Comparison of ENCODE assay signal across 9 mouse cellular contexts in genomic region chr2:104444776-104445175, GRCm38 (mm10). TPM values are rescaled to one million over a fixed set of nuclear protein-coding genes. Genes with fewer than 3 reads are reported as not detected.
DNase-seq lines count a peak whose midpoint lies in the region; ATAC-seq lines count a peak whose summit lies in the region.
"Had no signal": no experiment of that assay in that cellular context is flagged by ENCODE, and none has a peak within 500 bp of the region (broad histone marks: within the 10 kb centered on the region; RNA-seq: fewer than 3 reads in every experiment).

No protein-coding gene starts in this region.

- peak; percentile 23 for DNase-seq in MEL-GATA-1-ER (ENCODE audit: extremely low read depth, low read depth)
- peak; percentile 36 for DNase-seq in heart, postnatal 25 days (ENCODE audit: low spot score)
- peak; percentile 37 to 82 for DNase-seq in layer of hippocampus, adult 18-20 months (ENCODE audit: low spot score in 2 of 2)
- peak; percentile 69 for DNase-seq in retina, adult 2 months (ENCODE audit: low read depth, low spot score)
- peak; percentile 25 for DNase-seq in urinary bladder, adult 2 months (ENCODE audit: low spot score)

- no peak overlapping the region for H3K4me3 ChIP-seq in forebrain, embryonic 16.5 days (replicated peaks; ENCODE audit: low read length)
- no peak overlapping the region for H3K4me3 ChIP-seq in lung, embryonic 15.5 days

- no peak overlapping the region for H3K27ac ChIP-seq in forebrain, embryonic 16.5 days (ENCODE audit: low read length)
- H3K27ac ChIP-seq in lung, embryonic 15.5 days = no peak overlapping the region
- H3K27ac ChIP-seq: macrophage had no signal

- 30% methylated on average over 2 of the region's 2 CpGs for WGBS in forebrain, embryonic 16.5 days
- 33% methylated on average over 2 of the region's 2 CpGs for WGBS in lung, embryonic 15.5 days

- ATAC-seq in cerebellum, adult (ENCODE audit: insufficient number of reproducible peaks, low FRiP score, low TSS enrichment) = peak; percentile 70
- ATAC-seq in forebrain, embryonic 16.5 days = peak; percentile 85
- ATAC-seq in lung, embryonic 15.5 days (ENCODE audit: borderline replicate concordance, extremely low read depth, low FRiP score, low TSS enrichment) = peak; percentile 59; the same call in 1 of the 2 replicates

- no peaks in the 10 kb centered on the region for H3K36me3 ChIP-seq in forebrain, embryonic 16.5 days (ENCODE audit: control insufficient read depth, insufficient read depth)
- H3K36me3 ChIP-seq in lung, embryonic 15.5 days = 0 out of 2 replicates have a peak, but pooled peaks cover 13% of the 10 kb centered on the region

- no peak overlapping the region for H3K4me2 ChIP-seq in forebrain, embryonic 16.5 days (ENCODE audit: low read length)
- no peak overlapping the region for H3K4me2 ChIP-seq in lung, embryonic 15.5 days

- H3K4me1 ChIP-seq in forebrain, embryonic 16.5 days (replicated peaks; ENCODE audit: control insufficient read depth, insufficient read depth, low read length) = no peaks in the 10 kb centered on the region
- peaks cover 12% of the 10 kb centered on the region for H3K4me1 ChIP-seq in lung, embryonic 15.5 days

- no peaks in the 10 kb centered on the region for H3K9me3 ChIP-seq in forebrain, embryonic 16.5 days (ENCODE audit: control insufficient read depth, low read length)
- no peaks in the 10 kb centered on the region for H3K9me3 ChIP-seq in lung, embryonic 15.5 days

- intact Hi-C loops in heart, postnatal 25 days (cut with DNase I) = loop anchor here (5.0 to 10.0 kb wide), 2 partner anchors 143 to 310 kb away; no protein-coding TSS in a partner anchor

- H3K9ac ChIP-seq in forebrain, embryonic 16.5 days (replicated peaks; ENCODE audit: low read depth, low read length) = no peak overlapping the region
- no peak overlapping the region for H3K9ac ChIP-seq in lung, embryonic 15.5 days

- H3K27me3 ChIP-seq in forebrain, embryonic 16.5 days (replicated peaks; ENCODE audit: control insufficient read depth, insufficient read depth, low read length) = no peaks in the 10 kb centered on the region
- H3K27me3 ChIP-seq in lung, embryonic 15.5 days = no peaks in the 10 kb centered on the region

RNA-seq across cellular contexts. Expression of gene D430041D05Rik, which starts 34.0 kb away (rescaled TPM):
- polyA plus RNA-seq in forebrain, embryonic 16.5 days (2015; fragmentation: Nextera tagmentation; extraction: Ambion mirVana) = 13.7 and 14.9 TPM in 2 replicates
- under 1 TPM; 0.03 TPM for total RNA-seq in heart, postnatal 25 days (2021)
- 10 to 100 TPM; 70.9 to 78.2 TPM for total RNA-seq in layer of hippocampus, adult 18-20 months (2021)
- 1.3 TPM in 2 replicates for polyA plus RNA-seq in lung, embryonic 15.5 days (2015; fragmentation: Nextera tagmentation; extraction: Ambion mirVana)
- 0.06 TPM in 2 replicates for polyA plus RNA-seq in urinary bladder, adult 2 months (2012; rRNA removed)
- polyA plus RNA-seq: macrophage had no signal

RNA-seq across cellular contexts. Expression of gene Hipk3, which starts 49.5 kb away (rescaled TPM):
- polyA plus RNA-seq in forebrain, embryonic 16.5 days (2015; fragmentation: Nextera tagmentation; extraction: Ambion mirVana) = 6.9 and 7.5 TPM in 2 replicates
- 100 to 1,000 TPM; 202 to 215 TPM for total RNA-seq in heart, postnatal 25 days (2021)
- 10 to 100 TPM; 75.5 to 76.8 TPM for total RNA-seq in layer of hippocampus, adult 18-20 months (2021)
- 16.6 and 16.8 TPM in 2 replicates for polyA plus RNA-seq in lung, embryonic 15.5 days (2015; fragmentation: Nextera tagmentation; extraction: Ambion mirVana)
- polyA plus RNA-seq in urinary bladder, adult 2 months (2012; rRNA removed) = 33.0 and 43.4 TPM in 2 replicates
